Mouse (Mus musculus) ovary, postnatal 10 days (tissue): ENCODE results near the gene 4921517D22Rik.
"Not testable (repeated sequence)": the region's sequence is repeated elsewhere in the genome, so short reads cannot be mapped to it uniquely, and the experiment has no call there.

ENCODE experiments used
- DNase-seq: peaks from one replicate; pipeline ENCODE4 v3.0.0; 2022; ENCODE audit warnings: low spot score

4921517D22Rik gene

DNA sequence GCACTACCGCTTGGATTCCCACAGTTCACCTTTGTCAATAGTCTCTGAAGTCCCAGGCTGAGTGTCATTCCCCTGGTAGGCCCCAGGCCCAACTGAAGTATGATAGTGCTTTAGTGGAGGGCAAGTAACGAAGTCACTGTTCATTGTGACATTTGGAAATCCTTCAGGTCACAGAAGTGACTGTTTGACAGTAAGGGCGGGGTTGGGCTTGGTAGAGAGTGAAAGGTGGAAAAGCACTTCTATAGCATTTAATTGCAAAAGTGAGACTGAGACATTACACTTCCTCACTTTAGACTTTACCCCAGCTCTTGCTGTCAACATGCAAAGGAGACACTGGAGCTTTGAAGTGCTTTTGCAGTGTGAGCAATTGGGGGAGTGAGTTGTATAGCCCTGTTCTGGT lies at the start of gene 4921517D22Rik:
Gene 4921517D22Rik (minus strand): TSS at position 101 of the 400 bp plus-strand sequence.
- no peak for DNase-seq

DNA sequence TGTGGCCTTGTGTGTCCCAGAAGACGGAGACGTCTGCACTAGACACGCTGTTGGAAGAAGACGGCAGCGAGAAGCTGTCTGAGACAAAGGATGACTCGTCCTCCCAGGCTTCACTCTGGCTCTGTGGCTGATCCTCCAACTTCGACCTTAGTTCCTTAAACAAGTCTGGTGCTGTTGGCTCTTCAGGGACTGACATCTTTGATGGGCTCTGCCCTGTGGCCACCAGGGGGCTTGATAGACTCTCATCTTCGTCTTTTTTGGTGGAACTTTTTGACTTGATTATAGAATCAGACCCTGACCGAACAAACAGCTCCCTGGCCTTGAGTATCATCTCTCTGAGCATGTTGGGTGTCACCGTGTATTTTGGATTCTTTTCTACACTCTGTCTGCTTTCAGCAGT lies 47.8 kb upstream of the 4921517D22Rik start:
- DNase-seq, result no peak

DNA sequence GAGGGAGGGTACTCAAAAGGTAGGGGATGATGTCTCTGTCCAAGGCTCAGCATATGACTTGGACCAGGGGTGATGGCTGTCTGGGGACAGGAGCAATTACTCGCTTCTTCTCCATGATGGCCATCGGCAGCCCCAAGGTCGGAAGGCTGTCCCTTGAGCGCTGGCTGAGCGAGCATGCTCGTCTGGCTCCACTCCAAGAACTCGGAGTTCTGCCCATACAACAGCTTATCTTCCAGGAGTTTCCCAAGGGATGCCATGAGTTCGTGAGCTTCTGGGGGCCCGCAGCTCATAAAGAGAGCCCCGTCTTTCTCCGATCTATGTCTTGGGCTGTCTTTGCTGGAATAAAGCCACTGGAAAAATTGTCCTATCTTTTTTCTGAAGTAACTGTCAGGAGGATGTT lies 47.2 kb upstream of the 4921517D22Rik start:
- DNase-seq, result no peak

DNA sequence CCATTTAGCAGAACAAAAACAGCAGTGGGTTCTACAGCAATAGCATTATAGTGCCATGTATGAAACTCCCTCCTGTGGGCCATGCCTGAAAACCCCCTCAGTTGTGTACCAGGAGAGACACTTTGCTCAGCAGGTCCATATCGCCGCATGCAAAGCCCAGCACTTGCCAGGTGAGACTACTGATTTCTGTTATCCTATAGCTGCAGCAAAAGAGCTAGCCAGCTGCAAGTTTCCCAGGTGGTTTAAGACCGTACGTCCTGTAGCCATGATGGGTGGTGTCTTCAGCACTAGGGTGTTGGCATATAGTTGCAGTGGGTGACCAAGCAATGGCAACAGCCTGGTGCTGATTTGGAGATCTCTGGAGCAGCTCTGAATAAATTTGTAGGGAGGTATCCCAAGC lies 45.5 kb upstream of the 4921517D22Rik start:
- DNase-seq, result no peak

DNA sequence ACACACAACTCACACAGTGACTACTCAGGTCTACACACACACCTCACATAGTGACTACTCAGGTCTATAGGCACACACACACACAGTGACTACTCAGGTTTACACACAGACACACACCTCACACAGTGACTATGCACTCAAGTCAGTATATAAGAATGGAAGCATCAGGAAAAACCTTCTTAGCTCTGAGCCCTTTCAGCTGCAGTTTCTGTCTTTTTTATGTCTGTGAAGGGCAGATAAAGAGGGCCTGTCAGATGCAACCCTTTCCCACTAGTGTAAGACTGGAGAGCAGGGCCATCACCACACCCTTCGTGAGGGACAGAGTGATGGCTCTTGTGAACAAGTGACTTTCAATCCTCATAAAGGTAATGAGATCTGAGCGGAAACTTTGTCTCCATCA lies 44.5 kb upstream of the 4921517D22Rik start:
- no peak for DNase-seq

DNA sequence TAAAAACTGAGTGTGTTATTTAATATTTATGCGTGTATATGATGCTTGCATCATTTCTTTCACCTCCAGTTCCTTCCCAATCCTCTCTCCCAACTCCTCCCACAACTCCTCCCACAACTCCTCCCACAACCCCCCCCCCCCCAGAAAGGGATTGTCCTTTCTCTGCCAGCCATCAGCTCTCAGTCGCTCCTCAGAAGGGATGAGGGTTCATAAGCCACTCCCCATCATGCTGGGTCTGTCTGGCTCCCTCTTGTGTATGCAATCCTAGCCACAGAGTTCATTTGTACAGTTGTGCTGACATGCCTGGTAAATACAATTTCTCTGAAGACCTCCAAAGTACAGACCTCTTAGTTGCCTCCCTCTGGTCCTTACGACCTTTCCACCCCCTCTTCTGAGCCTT lies 41.3 kb upstream of the 4921517D22Rik start:
- no peak for DNase-seq

DNA sequence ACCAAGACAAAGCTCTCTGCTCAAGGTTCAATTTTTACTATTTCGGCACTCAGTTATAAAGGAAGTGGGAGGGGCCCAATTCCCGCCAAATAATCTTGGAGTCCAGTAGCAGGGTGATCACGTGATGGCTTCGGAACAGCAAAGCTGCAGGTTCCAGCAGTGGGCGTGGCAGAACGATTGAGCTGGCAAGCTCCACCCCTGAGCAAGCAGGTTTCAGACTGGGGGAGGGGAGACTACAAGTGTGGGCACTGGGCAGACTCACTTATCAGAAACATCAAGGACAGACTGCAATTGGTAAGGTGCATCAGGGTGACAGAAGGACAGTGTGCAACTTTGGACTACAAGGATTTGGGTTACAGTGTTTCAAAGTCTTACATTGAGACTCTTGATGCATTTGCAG lies 40.4 kb upstream of the 4921517D22Rik start:
- not testable (repeated sequence) for DNase-seq

DNA sequence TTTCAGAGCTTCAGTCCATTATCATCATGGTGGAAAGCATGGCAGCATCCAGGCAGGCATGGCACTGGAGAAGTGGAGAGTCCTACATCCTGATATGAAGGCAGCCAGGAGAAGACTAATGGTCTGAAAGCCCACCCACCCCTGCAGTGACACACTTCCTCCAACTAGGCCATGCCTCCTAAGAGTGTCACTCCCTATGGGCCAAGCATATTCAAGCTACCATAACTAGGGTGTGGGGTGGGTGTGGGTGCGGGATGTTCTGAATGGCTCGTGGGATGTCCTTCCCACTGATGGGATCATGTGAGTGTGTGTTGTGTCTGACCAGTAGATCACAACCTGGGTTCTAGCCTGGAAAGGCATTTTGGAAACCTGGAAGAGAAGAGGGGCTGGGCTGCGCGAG lies 40.0 kb upstream of the 4921517D22Rik start:
- DNase-seq, result no peak

DNA sequence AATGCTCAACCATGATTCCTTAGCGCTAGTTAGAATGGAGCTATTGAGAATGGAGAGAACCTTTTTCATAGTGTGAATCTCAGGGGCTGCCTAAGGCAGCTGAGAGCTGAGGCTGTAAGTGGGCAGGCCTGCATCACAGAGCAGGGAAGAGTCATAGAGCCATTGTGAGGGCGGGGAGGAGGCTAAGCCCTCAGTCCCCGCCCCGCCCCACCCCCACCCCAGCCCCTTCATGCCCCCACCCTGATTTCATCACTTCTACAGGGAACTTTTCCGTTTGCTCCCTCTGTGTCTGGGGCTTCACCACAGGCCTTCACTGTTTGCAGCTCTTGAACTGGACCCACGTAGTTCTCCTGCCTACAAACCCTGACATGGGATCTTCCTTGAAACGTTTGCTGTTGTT lies 37.7 kb upstream of the 4921517D22Rik start, which contains the start of gene Spata31d1d:
Gene Spata31d1d (minus strand): TSS at position 101 of the 400 bp plus-strand sequence.
- no peak for DNase-seq

DNA sequence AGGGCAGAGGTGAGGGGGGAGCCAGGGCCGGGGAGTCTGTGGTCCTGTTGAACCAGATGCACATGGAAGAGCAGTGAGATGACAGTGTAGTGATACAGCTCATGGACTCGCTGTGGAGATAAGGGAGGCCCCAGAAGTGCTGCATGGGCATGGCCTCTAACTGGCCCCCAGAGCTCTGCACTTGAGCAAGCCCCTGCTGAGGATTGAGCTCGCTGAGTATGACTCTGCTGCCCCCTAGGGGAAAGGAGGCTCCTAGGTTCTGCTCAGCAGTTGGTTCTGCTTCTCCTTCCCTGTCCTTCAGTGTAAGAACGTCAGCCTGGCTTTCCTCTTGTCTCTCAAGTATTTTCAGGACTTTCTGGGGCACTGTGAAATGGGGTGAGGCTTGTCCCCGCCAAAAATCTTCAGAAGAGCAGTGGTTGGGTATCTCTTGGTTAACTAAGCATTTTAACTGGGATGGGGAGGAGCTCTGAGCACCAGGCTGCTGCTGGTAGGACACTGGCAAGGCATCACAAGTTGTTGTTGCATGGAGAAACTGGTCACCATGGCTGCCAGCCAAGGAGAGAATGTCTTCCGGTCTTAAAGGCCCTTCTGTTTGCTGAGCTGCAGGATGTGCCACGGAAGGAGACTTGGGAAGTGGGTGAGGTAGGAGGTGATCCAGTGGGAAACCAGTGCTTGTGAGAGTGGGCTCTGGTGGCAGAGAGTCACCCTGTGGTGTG lies 34.6 kb upstream of the 4921517D22Rik start:
- DNase-seq, result peak; percentile 53

DNA sequence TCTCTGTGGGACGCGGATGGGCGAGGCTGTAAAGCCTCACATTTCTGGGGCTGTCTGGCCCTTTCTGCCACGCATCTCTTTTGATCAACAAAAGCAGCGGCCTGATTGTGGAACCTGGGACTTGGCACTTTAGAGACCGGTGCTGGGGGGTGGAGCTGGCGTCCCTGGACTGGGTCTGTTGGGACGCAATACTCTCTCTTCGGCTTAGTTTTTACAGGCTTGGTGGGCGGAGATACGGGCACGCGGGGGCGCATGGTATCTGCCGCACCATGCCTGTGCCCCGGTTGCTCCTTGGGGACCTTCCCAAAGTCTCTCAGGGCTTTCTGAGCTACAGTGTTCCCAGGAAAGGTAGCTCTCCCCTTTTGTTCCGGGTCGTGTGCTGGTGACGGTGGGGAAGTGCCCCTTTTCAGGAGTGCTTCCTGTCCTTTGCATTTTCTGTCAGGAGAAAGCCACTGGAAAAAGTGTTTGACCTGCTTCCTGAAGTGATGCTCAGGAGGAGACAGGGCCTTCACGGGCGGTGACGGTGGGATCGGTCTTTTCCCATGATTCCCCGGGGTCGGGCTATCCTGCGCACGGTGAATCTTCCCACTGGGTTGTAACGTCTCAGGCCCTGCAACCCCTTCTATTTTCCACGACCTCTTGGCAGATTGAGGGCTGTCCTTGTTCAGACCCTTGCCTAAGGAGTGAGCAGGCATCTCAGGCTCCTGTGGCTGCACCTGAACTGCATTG lies 32.4 kb upstream of the 4921517D22Rik start:
- no peak for DNase-seq

DNA sequence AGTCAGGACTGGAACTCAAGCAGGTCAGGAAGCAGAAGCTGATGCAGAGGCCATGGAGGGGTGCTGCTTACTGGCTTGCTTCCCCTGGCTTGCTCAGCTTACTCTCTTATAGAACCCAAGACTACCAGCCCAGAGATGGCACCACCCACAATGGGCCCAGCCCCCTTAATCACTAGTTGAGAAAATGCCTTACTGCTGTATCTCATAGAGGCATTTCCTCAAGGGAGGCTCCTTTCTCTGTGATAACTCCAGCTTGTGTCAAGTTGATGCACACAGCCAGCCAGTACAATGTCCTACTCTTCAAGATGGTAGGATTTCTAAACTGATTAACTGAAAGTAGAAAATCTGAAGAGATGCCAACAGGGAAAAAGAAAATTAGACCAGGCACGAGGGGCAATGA lies 28.2 kb upstream of the 4921517D22Rik start:
- DNase-seq, result not testable (repeated sequence)

DNA sequence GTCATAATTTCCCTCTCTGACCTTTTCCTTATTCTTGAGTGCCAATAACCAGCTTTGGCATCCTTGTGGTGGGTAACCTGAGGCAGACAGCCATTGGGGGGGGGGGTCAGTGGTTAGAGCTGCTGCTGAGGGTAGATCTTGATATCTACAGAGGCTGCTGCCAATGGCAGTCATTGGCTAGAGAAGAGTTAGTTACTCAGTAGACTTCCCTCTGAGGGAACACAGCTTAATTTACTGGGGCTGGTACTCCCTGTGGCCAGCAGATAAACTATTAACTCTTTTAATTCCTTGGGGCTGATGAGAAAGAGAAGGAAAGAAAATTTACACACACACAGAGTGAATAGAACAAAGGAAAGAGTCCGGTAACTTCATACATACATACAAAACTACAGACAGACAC lies 25.6 kb upstream of the 4921517D22Rik start:
- no peak for DNase-seq

DNA sequence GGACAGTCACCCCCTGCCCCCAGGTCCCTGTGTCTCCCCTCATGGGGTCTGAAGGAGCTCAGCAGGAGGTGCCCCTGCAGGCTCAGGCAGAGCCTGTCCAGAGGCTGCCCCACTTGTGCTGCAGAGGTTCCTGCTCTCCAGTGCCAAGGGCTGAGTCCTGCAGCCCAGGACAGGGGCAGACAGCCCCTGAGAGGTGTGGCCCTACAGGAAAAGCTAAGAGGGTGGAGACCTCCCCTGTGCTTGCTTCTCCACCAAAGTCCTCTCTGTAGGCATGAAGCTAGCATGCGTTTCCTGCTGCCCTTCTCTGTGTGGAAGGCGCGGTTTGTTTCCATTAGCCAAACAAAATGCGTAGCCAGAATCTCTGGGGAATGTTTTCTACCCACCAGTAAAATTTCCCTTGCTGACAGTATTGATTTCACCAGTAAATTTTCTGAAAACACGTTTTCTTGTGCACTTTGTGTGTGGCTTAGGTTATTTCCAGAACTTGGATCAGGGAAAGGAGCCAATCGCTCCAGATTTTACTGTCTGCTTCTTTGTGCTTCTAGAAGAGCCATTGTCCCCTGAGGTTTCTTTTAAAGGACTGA lies 25.0 kb upstream of the 4921517D22Rik start:
- DNase-seq, result not testable (repeated sequence)

DNA sequence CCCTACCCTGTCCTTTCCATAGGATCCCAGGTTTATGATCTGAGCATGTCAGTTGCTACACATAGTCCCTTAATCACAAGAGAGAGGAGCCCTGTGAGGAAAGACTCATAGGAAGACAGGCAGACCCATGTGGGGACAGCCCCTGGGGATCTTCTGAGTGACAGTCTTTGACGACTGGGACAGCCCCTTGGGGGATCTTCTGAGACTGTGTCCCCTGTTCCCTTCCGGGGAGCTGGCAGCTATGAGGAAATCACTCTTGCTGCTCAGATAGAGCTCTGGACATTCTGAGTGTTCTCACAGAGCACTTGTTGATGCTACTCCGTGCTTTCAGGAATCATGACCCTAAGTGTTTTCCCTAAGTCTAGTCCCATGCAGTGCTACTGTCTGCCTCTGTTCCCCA lies 19.8 kb upstream of the 4921517D22Rik start:
- DNase-seq, result no peak

DNA sequence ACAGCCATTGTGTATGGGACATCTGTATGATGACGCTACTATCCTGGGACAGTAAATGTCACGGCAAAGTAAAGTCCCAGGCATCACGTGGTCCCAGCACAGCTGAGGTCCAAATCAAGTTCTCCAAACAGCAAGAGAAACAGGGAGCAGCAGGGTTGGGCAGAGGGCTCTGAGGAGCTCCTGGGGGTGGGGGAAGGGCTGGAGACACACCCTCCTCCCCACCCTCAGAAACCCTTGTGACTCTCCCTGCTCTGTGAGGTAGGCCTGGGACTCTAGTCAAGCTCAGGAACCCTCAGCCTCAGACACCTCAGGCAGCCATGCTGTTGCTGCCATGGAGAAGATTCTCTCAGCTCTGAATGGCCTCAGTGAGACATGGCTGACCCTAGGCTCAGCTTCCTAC lies 18.1 kb upstream of the 4921517D22Rik start, which contains the start of gene Spata31d1b:
Gene Spata31d1b (plus strand): TSS at position 301 of the 400 bp plus-strand sequence.
- DNase-seq, result not testable (repeated sequence)

DNA sequence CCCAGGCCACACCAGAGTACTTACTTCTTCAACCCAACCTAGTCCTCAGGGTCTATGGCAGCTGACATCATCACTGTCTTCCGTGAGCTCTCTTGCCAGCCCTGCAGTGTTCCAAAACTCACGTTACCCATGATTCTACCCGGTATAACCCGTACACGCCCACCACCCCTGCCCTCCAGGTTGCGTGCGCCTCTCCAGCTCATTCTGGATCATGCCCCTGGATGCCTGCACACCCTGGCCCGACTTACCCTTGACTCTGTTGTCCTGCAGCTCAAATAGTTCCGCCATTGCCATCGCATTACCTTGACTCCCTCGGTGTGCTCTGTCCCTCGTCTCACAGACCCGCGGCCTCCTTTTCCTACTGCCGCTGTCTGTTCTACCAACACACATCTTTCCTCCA lies 16.3 kb upstream of the 4921517D22Rik start, which contains the start of gene Spata31d1a:
Gene Spata31d1a (minus strand): TSS at position 101 of the 400 bp plus-strand sequence.
- no peak for DNase-seq

DNA sequence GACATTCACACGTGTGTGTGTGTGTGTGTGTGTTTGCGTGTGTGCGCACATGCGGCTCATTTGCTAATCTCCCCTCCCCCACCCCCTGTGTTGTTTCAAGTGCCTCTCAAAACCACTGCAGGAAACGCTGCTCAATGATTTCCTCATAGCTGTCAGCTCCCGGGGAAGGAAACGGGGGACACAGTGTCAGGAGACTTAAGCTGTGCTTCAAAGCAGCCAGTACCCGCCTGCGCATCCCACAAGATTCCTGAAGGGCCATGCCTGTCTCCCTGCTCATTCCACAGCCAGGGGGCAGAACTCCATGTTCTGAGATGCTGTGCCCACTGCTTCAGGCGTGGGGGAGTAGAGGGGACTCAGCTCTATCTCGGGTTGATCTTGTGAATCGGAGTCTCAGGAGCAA lies 10.7 kb upstream of the 4921517D22Rik start:
- no peak for DNase-seq

DNA sequence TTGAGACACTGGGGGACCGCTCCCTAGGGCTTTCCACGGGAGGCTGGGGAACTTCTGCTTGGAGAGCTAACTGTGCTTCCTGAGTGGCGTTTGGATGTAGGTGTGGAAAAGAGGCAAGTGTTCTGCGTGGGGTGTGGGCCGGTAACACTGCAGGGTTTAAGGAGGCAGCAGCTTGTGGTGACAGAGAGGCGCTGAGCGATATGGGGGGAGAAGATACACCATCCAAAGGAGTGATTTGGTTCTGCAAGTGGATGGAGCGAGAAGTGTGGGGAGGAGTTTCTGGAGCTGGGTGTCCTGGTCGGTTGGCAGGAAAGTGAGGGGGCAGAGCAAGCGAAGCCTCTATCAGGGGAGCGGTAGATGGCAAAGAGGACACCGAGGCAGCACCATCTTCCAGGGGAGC lies 9.6 kb upstream of the 4921517D22Rik start:
- no peak for DNase-seq

DNA sequence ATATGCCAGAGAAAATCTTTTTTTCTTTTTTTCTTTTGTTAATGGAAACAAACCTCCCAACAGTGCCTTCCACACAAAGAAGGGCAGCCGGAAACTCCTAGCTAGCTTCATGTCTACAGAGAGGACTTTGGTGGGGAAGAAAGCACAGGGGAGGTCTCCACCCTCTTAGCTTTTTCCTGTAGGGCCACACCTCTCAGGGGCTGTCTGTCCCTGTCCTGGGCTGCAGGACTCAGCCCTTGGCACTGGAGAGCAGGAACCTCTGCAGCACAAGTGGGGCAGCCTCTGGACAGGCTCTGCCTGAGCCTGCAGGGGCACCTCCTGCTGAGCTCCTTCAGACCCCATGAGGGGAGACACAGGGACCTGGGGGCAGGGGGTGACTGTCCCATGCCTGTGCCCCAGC lies 6.2 kb upstream of the 4921517D22Rik start:
- DNase-seq, result not testable (repeated sequence)

DNA sequence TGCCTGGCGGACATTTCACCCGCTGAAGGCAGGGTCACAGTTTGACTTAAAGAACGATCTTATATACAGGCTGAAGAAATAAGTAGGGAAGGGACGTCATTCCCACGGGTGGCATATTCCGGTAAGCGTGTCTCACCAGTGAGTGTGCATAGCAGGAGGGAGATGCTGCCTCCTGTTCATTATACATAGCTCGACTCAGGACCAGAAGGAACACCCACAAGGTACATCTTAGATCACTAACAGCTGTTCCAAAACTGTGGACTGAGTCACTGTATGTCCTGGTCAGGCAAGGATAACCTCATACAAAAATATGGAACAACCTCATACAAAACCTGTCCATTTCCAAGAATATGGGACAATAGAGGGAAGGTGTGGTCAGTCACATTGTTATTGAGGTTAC lies 5.2 kb upstream of the 4921517D22Rik start:
- DNase-seq, result no peak

DNA sequence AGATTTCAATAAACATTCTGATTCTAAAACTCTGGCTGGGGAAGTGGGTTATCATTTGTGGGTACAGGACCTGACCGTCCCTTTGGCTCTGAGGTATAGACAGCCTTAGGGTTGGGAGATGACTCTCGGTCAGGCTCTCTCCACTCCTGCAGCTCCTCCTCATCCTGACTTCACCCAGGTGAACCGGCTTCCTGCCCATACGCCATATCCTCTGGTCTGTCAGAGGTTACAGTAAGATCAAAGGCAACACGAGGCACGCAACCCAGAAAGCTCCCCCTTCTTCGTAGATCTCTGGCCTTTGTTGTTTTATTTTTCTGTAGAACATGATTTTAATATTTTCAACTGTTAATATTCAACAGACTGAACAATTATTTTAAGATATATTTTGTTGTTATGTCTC lies 1.9 kb upstream of the 4921517D22Rik start:
- DNase-seq, result no peak

DNA sequence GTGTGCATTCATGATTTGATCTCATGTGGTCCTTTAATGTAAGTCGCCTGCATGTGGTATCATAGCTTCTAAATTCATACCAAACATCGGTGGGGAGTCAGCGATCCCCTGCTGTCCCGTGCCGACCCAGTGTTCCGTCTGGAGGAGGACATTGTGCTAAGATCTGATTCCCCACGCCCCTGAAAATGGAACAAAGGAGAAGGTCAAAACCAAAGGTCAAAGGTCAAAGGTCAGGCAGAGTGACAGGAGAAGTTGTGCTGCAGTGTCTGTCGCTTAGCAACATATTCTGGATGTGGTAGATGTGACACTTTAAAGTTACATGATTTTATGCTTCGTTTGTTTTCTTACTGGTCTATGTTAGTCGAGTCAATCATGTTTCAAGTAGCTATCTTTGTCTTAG lies 2.4 kb downstream of the 4921517D22Rik start:
- no peak for DNase-seq
